Mouse (Mus musculus) 3T3-L1 (cell line): ENCODE results near the gene Snrnp200.
A peak's percentile ranks its signal among the peaks of the same experiment; 100 is the strongest.
"Not testable (repeated sequence)": the region's sequence is repeated elsewhere in the genome, so short reads cannot be mapped to it uniquely, and the experiment has no call there.

Experiments
- DNase-seq: peaks from one replicate; pipeline ENCODE4 v3.0.0-alpha.2; 2015; ENCODE audit warnings: low read depth, low spot score

The Snrnp200 gene

DNA sequence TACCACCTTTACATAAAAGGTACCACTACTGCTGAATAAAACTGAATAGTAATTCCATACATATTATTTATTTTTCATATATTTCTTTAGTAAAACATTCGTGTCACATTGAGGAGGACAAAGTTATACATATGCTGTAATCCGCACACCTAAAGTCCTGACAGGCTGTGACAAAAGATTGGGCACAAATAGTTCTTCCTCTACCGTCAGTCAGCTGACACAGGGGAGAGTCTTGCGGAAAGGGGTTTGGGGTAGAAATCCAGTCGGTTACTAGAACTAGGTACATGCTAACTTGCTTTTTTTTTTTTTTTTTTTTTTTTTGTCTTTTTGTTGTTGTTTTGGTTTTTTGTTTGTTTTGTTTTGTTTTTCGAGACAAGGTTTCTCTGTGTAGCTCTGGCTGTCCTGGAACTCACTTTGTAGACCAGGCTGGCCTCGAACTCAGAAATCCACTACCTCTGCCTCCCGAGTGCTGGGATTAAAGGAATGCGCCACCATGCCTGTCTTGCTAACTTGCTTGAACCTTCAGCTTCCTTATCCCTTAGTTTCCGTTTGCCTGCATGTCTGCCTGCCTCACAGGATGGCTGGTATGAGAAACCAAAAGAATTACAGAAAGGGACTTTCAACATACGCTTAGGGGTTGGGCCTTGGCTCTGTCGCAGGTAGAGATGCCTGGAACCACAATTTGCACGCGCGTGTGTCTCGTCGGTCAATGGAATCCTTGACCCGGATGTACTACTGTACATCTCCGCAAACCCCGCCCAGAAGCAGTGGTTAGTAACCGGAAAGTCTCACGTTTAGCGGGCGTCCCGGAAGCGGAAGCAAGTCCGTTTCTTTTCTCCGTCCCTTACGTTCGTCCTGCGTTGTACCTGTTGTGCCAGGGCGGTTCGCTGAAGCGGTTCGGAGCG is at the start of gene Snrnp200, which contains the start of gene 1810024B03Rik:
TSS of gene Snrnp200 (plus strand) at position 840 of the 905 bp plus-strand sequence.
TSS of gene 1810024B03Rik (minus strand) at position 734 of the 905 bp plus-strand sequence.
- DNase-seq = peak; percentile 100

DNA sequence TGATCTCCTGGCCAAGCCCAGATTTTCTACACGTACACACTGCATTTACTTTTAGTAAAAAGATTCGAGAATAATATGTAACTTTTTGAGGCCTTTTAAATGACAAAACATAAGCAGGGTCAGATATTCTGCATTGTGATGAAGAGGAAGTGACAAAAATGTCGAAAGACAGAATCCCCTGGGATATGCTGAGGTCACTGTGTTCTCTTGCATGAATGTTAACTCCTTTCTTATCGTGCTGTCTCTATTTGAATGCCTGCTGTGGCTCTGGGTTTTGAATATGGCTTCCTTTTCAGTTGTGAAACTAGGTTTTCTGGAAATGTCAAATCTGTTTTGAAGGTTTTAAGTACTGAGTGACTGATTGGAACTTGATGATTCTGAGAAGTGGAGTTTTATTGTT is 42.5 kb upstream of the Snrnp200 start:
- DNase-seq = no peak

DNA sequence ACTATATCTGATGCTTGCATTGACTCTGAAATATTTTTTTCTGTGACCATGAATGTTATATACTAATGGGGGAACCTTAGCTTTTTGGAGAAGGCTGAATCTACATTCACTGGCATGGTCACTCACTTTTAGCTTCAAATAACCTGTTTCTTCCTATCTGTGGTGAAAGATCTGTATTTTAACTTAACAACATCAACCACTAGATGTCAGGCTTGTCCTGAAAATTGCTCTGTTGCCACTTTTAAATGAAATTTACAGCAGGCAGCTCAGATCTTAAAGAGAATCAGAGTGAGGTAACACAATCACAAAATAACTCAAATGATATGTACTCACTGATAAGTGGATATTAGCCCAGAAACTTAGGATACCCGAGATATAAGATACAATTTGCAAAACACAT is 41.9 kb upstream of the Snrnp200 start:
- DNase-seq = peak; percentile 82

DNA sequence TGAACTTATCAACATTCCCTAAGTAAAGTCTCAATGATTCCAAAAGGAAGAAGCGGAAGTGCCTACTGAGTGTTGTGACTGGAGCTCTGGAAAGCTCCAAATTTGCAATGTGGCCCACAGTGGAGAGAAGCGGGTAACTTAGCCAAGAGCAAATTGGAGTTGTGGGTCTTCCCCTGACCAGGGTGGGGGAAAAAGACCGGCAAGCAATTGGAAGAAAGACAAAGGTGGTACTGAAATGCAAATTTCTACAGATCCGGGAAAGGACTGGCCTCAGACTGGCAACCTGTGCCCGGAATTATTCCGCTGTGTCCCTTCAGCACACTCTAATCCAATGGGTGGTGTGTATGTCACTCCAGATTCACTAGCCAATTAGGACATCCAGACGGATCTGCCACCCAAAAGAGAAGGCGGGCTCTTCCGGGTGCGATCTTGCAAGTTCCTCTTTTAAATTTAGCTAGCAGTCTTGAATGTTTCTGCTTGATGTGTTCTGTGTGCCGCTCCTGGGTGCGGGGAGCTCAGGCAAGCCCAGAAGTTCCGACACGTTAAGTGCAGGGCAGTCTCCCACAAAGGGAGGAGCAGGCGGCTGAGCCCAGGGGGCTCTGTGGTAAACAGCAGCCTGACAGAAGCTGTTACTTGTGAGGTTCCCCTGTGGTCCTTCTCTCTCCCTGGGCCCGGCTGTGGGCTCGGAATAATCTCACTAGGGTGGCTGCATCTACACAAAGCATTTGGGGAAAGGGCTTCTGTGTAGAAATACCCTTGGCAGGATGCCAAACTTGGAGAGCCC is 25.4 kb upstream of the Snrnp200 start:
- DNase-seq = peak; percentile 77

DNA sequence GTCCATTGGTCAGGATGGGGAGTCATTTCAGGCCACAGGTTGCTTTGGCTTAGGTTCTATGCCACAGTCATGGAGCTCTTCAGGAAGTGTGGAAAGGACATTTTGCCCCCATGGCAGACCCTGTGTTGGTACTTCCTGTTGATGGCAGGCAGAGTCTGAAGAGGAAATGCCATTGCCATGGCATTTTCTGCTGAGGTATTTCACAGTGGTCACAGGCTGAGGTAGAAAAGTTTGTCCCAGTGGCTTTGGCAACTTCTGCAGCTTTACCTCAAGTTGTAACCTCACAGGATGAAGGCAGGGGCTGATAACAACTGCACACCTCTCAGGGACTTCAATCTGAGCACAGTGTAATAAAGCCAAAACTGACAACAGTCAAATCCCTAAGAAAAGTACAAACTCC is 18.6 kb upstream of the Snrnp200 start:
- no peak for DNase-seq

DNA sequence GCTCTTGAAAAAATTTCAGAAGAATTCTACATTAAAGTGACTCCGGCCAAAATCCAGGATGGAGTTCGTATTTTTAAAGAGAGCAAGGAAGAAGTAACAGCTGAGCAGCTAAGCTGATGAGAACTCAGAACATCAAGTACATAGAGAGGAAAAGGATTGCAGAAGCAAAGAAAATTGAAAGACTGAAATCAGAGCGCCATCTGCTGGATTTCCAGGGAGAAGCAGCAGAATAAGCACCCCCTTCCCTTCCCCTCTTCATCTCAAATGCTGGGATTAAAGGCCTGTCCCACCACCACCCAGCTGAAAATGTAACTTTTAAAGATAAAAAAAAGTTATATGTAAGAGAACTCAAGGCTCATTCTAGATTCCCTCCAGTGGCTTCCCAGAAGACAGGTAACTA is 3.3 kb upstream of the Snrnp200 start:
- peak; percentile 85 for DNase-seq

DNA sequence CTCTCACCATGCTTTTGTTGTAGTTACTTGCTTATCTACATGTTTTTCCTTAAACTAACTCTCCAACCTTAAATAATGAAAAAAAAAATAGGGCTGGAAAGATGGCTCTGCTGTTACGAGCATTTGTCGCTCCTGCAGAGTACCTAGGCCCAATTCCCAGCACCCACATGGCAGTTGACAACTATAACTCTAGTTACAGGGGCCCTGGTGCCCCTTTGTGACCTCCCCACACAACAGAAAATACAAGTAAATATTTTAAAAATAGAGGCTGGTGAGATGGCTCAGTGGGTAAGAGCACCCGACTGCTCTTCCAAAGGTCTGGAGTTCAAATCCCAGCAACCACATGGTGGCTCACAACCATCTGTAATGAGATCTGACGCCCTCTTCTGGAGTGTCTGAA is 2.2 kb upstream of the Snrnp200 start:
- not testable (repeated sequence) for DNase-seq

DNA sequence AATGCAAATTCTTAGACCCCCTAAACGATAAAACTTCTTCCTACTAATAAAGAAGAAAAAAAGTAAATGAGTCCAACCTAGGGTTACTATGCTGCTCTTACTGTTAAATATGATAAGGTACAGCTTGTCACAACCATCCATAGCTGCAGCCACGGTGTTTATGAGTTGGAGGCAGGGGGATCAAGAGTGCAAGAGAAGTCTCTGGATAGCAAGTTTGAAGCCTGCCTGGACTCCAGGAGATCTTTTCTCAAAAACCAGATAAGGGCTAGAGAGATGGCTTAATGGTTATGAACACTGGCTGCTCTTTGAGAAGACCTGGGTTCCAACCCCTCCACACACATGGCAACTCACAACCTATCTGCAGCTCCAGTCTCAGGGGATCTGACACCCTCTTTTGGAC is 1.3 kb upstream of the Snrnp200 start:
- DNase-seq = no peak

DNA sequence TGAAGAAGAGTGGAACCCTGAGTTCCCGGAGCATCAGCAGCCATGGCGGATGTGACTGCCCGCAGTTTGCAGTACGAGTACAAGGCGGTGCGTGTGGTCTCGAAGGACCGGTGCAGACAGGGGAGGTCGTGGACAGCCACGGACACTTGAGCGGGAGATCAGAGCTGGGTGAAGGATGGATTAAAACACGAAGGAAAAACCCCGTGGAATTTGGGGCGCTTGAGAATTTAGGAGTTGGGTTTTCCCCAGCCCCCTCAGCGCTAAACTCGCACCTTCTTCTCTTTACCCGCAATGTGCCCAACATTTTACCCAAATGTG is 225 bp downstream of the Snrnp200 start:
- DNase-seq = no peak

DNA sequence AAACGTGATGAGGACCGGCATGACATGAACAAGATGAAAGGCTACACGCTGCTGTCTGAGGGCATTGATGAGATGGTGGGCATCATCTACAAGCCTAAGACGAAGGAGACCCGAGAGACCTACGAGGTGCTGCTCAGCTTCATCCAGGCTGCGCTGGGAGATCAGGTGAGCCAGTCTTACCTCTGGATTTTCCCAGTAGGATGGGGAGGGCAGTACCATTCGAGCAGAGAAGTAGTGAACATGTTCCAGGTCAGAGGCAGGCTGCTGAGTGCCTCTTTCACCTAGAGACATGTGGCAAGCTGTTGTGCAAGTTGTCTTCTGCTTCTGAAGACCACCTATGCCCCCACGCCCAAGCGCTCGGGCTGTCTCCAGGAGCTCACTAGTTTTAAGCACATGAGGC is 2.5 kb downstream of the Snrnp200 start:
- no peak for DNase-seq

DNA sequence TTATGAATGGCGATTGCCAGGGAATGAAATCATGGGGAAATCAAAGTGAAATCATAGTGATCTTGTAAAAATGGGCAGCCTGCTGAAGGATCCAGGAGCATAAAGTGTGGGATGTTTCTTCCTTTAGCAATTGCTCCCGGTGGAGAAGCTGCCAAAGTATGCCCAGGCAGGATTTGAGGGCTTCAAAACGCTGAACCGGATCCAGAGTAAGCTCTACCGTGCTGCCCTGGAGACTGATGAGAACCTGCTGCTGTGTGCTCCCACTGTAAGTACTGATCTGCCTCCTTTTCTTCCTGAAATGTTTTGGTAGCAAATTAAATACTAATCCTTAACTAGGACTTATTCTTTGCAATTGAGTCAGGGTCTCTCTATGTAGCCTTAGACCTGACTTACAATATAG is 9.6 kb downstream of the Snrnp200 start:
- DNase-seq = no peak

DNA sequence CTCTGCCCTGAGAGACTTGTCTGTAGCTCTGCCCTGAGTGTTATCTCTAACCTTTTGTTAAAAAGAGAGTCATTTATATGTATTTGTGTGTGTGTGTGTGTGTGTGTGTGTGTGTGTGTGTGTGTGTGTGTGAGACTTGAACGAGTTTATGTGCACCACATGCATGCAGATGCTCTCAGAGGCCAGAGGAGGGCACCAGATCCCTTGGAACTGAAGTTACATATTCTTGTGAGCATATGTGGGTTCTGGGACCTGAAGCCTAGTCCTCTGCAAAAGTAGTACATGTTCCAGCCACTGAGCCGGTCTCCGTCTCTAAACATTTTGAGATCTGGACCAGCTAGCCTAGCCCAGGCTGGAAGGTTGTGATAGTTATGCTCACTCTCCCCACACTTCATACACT is 17.1 kb downstream of the Snrnp200 start:
- no peak for DNase-seq

DNA sequence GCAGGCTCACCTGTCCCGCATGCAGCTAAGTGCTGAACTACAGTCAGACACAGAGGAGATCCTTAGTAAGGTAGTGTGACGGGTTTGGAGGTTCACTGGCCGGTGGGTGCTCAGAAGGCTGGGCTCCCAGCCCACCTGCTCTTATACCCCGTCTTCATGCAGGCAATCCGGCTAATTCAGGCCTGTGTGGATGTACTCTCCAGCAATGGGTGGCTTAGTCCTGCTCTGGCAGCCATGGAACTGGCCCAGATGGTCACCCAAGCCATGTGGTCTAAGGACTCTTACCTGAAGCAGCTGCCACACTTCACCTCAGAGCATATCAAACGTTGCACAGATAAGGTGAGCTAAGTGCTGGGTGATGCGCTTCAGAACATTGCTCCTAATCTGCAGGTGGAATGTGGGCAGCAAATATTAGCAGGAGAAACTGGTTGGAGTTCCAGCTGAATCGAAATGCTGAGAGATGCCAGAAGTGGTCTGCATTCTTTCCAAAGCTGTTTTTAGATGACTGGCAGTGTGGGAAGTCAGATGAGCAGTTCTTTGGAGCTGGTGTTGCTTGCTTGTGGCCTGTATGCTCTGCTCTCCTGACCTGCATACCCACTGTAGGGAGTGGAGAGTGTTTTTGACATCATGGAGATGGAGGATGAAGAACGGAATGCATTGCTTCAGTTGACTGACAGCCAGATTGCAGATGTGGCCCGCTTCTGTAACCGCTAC is 29.9 kb downstream of the Snrnp200 start:
- no peak for DNase-seq

DNA sequence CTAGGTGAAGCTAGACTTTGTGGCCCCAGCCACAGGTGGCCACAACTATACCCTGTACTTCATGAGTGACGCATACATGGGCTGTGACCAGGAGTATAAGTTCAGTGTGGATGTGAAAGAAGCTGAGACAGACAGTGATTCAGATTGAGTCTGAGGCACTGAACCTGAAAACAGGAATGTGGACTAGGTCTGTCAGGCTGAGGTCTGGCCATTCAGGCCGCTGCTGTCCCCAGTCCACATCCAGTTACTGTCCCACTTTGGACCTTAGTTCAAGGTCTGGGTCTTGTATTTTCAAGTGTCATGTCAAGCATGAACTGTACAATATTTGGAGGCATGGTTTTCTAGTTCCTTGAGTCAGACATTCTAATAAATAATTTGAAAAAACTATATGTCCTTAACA is 31.9 kb downstream of the Snrnp200 start:
- no peak for DNase-seq

DNA sequence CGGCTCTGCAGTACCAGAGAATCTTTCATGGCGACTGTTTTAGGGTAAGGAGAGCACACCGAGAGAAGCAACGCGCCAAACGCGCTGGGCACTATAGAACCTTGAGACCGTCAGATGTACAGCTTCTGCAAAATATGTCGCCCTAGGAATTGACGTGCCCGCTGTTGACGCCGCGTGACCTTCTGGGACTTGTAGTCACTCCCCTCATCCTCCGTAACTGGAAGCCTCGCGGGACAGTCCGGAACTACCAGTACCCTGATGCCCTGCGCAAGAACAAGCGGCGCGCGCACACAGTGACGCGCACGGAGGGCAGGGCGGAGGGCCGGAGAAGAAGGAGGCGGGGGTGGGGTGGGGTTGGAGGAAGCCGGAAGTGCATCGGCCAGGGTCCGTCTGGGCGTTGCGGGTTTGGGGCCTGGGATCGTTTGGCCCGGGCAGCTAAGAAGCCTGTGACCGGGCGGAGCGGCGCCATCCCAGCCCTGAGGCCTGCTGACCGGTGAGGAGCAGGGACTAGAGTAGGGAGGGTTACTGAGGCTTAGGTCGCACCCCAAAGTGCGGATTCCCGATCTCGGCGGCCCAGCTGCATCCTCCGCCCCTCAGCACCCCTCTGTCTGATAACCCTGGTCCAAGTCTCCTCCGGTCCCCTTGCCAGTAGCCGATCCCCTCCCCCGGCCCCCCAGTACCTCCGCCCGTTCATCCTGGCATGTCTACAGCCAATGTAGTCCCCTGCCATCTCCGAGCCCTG is 39.6 kb downstream of the Snrnp200 start, which contains the start of the genes Ciao1 and Tmem127:
TSS of gene Ciao1 (minus strand) at position 225 of the 742 bp plus-strand sequence.
TSS of gene Tmem127 (plus strand) at position 317 of the 742 bp plus-strand sequence.
- DNase-seq = peak; percentile 99

DNA sequence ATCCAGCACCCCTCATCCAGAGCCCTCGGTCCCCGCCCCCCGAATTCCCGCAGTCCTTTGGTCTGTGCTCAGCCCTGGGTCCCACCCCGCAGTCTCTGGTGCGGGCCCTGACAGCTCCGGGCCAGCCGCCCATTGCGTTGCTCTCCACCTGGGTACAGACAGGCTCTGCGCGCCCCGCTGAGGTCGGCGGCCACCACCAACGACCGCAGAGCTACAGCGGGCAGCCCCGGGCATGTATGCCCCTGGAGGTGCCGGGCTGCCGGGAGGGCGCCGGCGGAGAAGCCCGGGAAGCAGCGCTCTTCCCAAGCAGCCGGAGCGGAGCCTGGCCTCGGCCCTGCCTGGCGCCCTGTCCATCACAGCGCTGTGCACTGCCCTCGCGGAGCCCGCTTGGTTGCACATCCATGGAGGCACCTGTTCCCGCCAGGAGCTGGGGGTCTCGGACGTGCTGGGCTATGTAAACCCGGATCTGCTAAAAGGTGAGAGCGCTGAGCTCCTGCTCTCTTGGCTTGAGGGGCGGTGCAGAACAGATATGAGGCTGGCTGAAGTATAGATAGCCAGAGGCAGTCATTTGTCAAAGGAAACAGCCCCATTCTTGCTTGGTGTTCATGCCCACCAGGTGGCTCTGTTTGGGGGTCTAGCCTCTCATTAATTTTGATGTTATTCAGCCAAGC is 40.3 kb downstream of the Snrnp200 start:
- DNase-seq = peak; percentile 55

DNA sequence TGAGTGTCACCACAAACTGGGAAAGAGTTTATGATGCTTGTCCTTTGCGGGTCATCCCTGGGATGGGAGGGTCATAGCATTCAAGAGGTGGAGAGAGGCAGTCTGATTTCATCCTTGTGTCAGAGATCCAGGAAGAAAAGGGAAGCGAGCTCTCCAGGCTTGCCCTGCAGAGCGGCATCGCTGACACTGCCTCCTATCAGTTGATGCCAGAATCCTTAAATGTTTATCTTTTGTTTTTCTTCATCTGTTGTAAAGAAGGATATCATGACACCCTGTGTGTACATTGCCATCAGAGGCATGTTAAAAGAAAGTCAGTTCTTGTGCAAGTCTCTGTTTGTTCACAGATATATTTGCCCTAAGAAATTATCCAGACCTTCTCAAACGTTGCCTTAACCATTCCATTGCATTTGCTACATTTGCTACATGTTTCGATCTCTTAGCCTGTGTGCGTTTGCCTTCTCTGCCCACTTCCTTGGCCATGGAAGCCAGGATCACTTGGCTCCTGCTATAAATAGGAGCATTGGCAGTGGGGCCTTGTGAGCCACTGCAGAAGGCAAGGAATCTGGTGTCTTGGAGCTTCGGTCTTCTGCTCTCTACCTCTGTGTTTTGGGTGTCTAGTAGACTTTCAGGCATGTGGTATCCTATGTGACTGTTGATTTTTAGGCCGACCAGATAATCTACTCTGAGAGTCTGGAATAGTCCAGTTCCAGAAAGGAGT is 42.3 kb downstream of the Snrnp200 start:
- no peak for DNase-seq

DNA sequence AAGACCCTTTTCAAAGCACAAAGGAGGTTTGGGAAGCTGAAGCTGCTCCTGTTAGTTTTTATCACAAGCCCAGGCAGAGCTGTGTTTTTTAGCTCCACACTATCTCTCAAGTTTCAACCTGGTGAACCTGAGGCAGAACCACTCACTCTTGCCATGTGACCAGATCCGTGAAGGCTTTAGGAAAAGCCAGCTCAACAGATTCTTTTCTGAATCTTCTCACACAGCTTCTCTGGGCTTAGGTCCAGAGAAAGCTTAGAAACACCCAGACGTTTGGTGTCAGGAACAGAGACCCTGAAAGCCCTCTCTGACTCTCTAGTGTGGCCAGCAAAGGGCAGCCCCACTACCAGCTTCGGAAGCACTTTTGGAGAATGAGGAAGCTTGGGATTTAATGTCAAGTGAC is 43.3 kb downstream of the Snrnp200 start:
- DNase-seq = no peak

DNA sequence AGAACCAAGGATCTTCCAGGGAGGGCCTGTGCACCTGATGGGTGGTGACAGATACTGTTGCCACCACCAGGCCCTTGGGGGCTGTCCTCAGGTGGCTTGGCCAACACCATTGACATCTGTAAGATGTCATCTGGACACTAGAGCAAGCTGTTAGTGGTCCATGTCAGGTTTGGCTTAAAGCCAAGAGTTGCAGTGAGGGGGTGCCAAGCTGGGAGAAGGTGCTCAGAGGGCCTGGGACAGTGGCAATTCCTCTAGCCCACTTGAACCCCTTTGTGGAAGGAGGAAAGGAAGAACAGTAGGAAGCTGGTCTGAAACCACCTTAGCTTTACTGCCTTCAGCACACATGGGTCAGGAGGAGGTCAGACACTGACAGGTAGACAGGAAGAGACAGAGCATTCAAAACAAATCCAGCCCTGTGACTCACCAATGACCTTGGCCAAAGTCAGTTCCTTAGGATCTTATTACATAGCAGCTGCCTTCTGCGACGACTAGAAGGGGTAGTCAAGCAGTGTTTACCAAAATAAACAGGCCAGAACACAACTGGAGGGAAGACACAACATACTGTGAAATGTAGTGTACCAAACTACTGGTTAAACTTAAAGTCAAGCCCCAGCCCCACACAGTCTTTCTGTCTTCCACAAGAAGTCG is 43.8 kb downstream of the Snrnp200 start:
- DNase-seq = peak; percentile 69

DNA sequence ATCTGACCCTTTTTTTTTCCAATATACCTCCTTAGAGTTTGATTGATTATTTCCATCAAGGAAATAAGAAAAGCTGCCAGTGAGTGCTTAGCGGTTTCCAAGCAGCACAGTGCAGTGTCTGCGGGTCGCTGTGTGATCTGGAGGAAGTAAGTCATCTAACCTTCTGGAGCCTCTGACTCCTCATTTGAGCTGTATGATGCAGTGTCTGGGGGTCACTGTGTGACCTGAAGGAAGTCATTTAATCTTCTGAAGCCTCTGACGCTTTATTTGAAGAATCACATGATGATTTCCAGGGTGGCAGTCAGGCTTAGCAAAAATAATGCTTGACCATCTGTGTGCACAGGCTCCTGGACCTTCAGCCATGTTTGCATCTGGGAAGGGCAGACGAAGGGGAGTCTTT is 44.6 kb downstream of the Snrnp200 start:
- no peak for DNase-seq
